Mouse (Mus musculus) embryo, embryonic 10 days (tissue): ENCODE data around the gene Kctd19.

Experiments
- DNase-seq: peaks from one replicate; pipeline ENCODE4 v3.0.0-alpha.2; 2015; ENCODE audit warnings: low spot score

The Kctd19 gene

GRCm38 (mm10) chr8:105413391-105413790 is at the start of gene Kctd19, which contains the start of gene Lrrc36:
Kctd19 (minus strand) TSS chr8:105413502.
Lrrc36 (plus strand) TSS chr8:105413571.
- peak; percentile 76 for DNase-seq

DNA sequence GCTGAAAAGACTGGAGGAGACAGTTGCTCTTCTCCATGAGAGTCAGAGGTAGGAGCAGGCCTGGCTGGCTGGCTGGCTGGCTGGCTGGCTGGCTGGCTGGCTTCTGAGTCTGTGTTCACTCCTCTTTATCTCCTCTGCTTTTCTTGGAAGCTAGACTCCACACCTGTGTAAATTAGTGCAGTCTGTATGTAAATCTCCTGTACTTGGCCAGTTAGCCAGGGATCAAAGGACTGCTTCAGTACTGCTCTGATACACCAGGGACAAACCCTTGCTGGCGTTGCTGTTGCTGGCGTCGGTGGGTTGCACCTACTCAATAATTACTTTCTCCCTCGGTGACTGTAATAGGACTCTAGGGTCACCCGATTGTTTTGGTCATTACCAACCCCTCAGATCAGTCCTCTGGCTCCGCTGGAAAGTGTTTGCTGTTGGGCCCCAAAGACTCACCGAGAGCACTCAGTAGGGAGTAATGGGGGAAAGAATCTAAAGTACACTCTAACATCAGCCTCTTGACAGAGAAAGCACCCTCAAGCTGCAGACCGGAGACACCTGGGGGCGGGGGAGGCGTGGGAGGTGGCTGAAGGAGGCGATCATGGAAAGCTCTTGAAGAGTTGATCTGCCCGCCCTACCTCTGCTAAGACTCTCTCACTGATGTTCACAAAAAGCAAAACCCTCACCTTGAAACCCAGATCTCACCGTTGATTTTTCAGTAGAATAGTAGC is 47.9 kb upstream of the Kctd19 start:
- DNase-seq = no peak

GRCm38 (mm10) chr8:105455218-105455617 is 41.9 kb upstream of the Kctd19 start:
- DNase-seq = no peak

GRCm38 (mm10) chr8:105454088-105454487 is 40.8 kb upstream of the Kctd19 start:
- no peak for DNase-seq

DNA sequence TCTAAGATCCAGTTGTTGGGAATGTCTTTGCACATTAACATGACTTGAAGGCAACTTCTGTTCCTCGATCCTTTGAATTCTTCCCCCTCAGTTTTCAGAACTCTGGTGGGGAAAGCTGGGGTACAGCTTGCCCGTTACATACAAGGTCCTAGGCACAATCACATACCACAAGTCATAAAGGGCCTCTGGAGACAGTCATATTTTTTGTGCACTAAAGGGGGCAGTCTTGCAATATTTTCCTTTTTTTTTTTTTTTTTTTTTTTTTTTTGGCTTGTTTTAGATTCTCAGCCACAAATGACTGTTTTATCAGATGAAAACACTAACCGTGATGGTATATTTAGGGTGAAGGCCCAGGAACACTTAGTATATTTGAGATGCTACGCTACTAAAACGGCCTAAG is 40.0 kb upstream of the Kctd19 start:
- no peak for DNase-seq

DNA sequence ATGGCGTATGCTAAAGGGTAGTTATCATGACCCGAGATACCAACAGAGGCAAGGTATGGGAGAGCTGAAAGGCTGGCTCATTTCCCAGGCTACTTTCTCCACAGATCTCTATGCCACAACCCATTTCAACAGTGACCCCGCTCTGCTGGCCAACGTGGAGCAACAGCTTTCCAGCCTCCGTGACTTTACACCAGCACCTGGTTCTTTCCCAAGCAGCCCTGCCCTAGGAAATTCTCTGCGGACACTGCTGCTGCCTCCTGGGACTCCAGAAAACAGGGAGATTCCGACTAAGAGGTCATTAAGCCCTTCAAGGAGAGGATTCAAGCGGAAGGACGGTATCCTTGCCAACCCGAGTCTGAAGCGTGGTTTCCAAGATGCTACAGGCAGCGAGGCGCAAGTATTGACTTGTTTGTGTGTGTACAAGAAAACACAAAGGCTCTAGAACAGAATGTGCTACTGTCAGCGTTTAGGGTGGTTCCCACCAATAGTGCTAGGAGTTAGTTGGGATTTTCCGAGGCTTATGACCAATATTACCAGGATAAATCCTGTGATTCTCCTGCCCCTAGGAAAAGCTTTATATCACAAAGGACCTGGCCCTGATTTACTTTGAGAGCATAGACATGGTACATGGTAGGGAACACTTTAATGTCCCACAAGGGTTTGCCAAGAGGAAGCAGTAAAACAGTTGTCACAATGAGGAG is 38.8 kb upstream of the Kctd19 start:
- DNase-seq = no peak

DNA sequence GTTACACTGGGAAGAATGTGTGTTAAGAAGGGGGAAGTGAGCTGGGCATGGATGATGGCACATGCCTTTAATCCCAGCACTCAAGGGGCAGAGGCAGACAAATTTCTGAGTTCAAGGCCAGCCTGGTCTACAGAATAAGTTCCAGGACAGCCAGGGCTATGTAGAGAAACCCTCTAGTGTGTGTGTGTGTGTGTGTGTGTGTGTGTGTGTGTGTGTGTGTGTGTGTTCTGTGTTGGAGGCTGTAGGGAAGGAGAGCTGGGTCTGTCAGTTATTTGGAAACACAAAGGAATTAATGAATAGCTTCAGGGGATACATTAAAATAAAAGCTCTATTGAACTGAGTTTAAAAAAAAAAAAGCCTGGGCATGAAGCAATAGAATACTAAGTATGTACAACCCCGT is 37.7 kb upstream of the Kctd19 start:
- no peak for DNase-seq

- no peak for DNase-seq
These were observed 35.3 kb upstream of the Kctd19 start for GRCm38 (mm10) chr8:105448596-105448995.

- DNase-seq = no peak
These were observed 34.9 kb upstream of the Kctd19 start for GRCm38 (mm10) chr8:105448188-105448587.

- peak; percentile 82 for DNase-seq
These were observed 32.8 kb upstream of the Kctd19 start for GRCm38 (mm10) chr8:105446127-105446552.

DNA sequence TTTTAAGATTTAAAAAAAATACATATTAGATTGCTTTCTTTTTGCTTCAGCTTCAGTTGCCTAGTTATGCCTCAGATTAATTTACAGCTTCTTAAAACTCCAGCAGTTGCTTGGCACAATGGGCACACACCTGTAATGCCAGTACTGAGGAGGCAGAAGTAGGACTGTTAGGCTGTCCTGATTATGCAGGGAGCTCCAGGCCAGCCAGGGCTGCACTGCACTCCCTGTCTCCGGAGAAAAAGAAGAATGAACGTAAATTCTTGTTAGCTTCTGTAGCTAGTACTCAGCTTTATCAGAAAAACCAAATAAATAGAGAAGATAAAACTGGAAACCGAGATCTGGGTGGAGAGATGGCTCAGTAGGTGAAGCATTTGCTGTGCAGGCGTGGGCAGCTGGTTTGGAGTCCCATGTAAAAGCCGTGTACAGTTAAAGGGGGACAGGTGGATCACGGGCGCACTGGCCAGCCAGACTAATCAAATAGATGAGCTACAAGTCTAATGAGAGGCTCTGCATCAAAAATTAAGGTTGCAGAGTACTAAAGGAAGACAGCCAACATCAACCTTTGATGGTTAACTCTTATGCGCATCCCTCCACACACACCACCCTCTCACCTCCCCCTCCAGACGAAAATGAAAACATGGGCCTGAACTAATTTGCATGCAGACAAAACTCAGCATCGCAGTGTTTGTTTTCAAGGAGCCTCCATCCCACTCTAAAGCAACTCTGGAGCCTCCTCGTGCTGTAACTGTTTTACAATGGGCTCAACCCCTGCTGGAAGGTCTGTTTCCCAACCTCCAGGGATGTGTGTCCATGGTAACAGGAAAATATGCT is 32.2 kb upstream of the Kctd19 start:
- peak; percentile 85 for DNase-seq

GRCm38 (mm10) chr8:105442661-105443060 is 29.4 kb upstream of the Kctd19 start:
- DNase-seq = no peak

DNA sequence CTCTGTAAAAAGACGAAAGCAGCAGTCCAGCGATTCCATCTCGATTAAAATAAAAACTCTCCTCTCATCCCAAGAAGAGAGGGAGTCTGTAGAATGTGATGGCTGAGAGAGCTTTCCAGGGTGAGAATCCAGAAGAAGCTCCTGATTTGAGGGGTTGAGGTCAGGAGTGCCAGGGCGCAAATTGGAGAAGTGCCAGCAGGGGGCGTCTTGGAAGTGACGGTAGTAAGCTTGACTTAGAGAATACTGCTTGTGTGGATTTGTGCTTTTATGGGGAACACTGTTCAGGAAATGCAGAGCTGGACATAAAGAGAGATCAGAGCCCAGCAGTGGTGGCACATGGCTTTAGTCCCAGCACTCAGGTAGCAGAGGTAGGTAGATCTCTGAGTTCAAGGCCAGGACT is 28.1 kb upstream of the Kctd19 start:
- peak; percentile 81 for DNase-seq

- peak; percentile 82 for DNase-seq
These were observed 25.6 kb upstream of the Kctd19 start for GRCm38 (mm10) chr8:105438865-105439264.

GRCm38 (mm10) chr8:105437078-105437748 is 23.9 kb upstream of the Kctd19 start:
- no peak for DNase-seq

DNA sequence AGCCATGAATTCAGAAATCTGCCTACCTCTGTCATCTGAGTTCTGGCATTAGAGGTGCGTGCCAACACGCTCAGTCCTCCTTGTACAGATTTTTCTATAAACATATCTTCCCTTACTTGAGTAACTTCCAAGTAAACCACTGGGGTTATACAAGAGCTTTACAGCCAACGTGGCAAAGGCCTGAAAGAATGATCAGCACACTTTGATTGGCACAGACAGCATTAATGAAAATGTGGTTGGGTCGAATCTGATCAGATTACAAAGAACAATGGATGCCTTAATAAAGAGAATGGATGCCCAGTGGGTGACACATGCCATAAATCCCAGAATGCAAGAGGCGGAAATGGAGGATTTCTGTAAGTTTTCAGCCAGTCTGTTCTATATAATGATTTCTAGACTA is 22.9 kb upstream of the Kctd19 start:
- no peak for DNase-seq

- DNase-seq = no peak
These were observed 20.8 kb upstream of the Kctd19 start for GRCm38 (mm10) chr8:105434136-105434535.

GRCm38 (mm10) chr8:105433511-105433910 is 20.2 kb upstream of the Kctd19 start:
- DNase-seq = no peak

GRCm38 (mm10) chr8:105433021-105433420 is 19.7 kb upstream of the Kctd19 start:
- DNase-seq = peak; percentile 31

GRCm38 (mm10) chr8:105431743-105432515 is 18.6 kb upstream of the Kctd19 start:
- no peak for DNase-seq

- DNase-seq = no peak
These were observed 13.6 kb upstream of the Kctd19 start for GRCm38 (mm10) chr8:105426878-105427277.
